Mouse (Mus musculus): Measurements from ENCODE around the gene Meox1.

Meox1 gene

DNA sequence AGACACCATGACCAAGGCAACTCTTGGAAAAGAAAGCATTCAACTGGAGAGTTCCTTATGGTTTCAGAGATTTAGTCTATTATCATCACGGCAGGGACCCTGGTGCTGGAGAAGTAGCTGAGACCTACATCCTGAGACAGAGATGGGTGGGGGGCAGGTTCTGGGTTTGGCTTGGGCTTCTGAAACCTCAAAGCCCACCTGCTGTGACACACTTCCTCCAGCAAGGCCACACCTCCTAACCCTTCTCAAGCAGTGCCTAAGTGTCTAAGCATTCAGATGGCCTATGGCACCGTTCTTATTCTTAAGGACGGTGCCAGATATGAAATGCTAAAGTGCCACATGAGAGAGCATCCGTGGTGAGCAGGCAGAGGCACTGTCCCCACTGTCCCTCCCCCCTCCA, 4.2 kb upstream of the Meox1 start:
- DNase-seq (ENCODE audit: low spot score in 2 of 2): no peak

DNA sequence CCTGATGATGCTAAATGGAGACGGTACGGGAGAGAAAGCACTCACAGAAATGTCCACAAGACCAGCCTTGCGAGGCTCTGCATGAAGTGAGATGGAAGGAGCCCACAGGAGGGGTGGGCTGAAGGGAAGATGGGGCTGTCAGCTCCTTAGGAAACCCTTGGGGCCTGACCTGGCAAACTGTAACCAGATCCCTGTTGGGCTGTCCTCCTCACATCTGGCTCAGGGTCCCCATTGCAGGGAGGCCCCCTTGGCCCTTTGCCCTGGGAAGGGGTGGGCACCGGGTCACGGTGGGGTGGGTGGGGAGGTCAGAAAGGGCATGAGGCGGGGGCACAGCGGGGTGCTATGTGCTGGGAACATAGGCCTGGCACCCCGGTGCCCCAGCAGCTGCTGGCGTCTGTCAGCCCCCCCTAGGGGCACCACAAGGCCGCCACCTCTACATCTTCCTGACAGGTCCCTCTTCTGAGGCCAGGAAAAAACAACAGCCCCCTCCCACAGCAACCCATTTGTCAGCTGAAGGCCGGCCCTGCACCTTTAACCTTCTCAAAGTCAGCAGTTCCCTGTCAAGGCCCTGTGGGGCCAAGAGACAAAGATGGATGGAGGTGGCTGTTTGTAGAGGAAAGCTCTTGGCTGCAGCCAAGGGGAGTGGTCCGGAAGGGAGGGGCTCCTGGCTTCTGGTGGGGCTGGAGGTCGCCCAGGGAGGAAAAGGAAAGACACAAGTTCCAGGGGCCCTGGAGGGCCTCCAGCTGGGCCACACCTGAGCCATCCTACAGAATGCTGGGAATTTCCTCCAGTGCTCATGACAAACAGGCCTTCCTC, 2.6 kb upstream of the Meox1 start:
- no peak for DNase-seq (ENCODE audit: low spot score in 2 of 2)

DNA sequence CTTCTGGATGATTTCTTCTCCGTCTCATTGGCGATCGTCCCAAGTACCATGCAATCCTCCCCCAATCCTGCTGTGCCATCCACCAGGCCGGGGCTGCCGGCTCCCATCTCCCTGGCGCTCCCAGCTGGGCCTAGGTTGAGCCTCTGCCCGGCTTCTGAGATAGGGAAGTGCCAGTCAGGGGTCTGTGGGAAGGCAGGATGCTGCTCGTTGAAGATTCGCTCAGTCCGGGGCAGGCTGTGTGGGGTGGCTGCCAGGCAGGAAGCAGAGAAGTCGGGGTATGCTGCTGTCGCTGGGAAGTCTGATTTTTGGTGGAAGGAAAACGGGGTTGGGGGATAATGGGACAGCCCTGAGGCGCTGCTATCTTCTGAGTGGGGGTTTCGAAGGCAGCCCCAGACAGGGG, 614 bp downstream of the Meox1 start:
- DNase-seq (ENCODE audit: low spot score in 2 of 2): no peak

DNA sequence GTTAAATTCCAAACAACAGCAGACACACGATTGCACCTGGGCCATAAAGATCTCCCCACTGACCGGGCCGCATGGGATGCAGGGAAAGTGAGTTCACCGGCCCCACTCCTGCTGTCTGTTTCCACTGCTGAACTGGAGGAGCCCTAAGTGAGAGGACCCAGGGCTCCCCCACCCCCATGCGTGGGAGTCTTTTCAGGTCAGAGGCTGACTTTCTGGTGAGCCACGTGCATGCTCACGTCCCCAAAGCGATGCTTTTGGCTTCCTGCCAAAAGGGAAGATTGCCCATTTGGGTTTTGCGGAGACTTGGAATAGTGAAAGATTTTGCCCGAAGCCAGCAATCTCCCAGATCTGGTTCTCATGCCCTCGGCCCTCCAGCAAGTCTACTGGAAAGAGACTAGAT, 2.7 kb downstream of the Meox1 start:
- DNase-seq (ENCODE audit: low spot score in 2 of 2): no peak

DNA sequence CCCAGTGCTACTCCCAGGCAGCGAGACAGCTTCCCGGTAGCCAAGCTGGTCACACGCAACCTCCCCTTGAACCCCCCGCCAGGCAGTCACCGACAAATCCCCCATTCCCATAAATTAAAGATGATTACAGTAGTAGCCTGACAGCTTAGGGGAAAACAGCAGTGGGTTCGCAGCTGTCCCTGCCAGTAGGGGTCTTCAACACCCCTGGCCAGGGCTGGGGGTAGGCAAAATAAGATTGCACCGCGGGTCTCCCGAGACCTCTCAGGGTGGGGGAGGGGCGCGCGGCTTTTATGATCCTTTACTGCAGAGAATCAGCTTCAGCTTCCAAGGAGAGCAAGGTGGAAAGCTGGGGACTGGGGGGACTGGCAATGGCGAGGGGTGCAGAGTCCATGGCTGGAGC, 4.4 kb downstream of the Meox1 start:
- DNase-seq (ENCODE audit: low spot score in 2 of 2): no peak

DNA sequence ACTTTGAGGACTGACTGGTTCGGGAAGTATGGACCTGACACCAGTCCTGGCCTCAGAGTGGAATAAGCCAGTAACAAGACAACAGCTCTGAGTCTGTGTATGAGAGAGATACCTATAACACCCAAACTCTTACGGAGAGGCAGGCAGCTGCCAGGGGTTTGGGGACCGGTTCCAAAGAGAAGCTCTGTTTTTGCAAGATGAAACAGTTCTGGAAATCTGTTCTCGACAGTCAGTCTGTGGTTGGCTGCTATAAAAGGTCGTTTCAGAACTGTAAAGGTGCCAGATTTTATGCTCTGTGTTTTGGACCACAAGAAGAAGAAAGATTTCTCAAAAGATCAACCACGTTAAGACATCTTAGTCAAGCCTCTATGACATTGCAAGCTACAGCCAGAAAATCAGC, 5.4 kb downstream of the Meox1 start:
- DNase-seq (ENCODE audit: low spot score in 2 of 2): no peak

DNA sequence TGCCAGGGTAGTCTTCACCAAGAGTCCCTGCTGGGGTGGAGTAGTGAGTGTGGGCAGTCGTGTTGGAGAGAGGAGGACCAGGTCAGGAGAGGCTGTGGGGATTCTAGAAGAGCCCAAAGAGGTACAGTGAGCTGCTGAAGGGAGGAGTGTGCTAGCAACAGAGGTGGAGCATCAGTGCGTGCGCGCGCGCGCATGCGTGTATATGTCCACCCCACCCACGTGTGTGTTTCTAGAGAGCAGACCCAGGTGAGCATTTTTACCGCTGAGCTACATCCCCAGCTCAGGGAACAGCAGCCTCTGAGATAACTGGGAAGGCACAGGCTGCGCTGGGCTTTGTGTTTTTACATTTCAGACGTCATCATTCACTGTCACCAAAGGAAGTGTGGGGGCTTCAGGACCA, 7.7 kb downstream of the Meox1 start:
- no peak for DNase-seq (ENCODE audit: low spot score in 2 of 2)

DNA sequence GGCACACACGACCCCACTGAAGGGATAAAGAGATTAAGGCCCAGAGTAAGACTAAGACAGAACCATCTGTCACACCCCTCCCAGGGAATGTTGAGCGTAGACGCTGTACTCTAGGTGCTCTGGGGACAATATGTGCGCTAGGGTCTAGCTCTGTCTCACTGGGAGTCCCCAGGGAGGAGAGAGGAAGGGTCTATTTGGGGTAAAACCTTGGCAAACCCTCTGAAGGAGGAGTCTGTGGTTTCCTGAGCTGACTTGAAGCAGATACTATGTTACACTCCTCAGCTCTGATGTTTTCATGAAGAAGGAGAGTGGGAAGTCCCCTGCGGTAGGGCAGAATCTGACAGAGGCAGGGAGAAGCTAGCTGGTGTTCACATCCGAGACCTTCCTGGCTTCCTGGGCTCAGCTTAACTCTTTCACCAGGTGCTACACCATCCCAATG, 8.3 kb downstream of the Meox1 start:
- DNase-seq (ENCODE audit: low spot score in 2 of 2): no peak

DNA sequence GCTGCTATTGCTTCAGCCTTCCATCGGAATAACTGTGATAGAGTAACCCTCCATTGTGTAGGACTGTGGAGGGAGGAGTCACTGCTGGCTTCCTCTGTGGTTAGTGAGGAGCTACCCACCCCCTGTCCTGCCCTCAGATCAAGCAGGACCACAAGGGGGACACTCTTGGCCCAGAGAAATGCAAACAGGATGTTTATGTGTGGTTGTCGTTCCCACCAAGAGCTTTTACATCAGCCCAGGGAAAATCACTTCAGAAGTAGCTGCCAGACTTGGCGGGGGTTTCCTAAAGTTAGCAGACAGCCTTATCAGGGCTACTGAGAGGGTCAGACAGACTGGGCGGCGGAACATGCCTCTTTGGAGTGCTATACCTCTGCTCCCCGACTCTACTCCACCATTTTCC, 8.9 kb downstream of the Meox1 start:
- no peak for DNase-seq (ENCODE audit: low spot score in 2 of 2)

DNA sequence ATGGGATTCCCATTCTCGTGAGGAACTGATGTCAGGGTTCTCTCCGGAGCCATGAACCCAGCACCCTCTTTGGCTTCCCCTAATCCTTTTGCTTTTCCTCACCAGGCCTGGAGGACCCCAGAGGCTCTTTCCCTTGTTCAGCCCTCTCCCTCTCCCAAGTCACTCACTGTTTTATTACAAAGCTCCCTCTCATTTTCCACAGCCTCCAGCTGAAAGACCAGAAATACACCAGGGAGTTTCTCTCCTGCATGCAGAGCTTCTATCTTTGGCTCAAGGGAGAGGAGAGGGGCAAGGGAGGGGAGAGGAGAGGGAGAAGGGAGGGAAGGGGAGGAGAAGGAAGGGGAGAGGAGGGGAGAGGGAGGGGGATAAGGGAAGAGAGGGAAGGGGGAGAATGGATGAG, 10.3 kb downstream of the Meox1 start:
- DNase-seq (ENCODE audit: low spot score in 2 of 2): no peak

DNA sequence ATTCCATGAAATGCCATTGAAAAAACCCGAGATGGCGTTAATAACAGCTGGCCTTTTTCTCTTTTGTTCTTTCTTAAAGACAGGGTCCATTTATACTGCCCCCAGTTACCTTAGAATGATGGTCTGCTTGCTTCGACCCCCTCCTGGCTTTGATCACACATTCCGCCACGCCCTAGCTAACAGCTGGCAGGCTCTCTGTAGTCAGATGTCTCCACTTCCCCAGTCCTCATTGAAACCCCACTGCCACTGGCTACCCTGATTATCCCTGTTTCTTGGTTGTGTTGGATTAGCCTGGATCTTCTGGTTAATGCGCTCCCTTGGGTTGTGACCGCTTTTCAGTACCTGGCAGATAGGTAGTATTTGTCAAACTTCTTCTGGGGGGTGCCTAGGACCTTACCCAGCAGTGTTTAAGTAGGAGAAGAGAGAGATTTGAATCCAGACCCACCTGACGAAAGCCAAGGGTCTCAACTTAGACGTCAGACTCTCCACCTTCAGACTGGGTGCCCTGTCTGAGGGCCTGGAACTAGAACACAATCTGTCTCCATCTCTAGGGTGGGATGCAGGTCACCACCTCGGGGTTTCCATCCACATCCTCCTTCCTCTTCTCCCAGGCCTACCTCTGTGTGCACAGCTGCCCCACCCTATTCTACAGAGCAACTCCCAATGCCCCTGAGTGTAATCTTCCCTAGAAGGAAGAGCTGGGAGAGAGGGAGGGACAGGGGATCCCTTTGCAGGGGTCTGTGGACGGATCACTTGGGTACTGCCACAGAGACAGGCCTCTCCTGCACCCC, 11.5 kb downstream of the Meox1 start:
- no peak for DNase-seq (ENCODE audit: low spot score in 2 of 2)

DNA sequence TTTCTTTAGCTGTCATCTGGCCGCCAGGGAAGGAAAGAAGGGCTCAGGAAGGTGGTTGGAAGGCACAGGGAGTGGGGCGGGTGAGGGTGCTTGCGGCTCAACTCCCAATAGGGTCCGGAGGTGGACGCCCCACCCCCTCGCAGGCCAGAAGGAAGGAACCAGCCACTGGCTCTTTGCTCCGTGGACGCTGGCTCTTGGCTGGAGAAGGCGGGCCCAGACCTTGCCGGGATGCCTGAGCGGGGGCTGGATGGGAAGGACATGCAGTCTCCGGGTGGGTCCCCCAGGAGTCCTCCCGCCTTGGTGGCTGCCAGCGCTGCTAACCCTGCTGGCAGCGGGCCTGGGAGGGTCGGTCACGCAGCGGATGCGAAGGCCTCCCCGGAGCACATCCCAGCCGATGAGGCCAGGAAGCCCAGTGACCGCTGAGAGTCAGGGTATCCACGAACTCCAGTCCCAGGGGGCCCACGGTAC, 12.5 kb downstream of the Meox1 start:
- DNase-seq (ENCODE audit: low spot score in 2 of 2): peak in 1 of 2 experiments; percentile 17

DNA sequence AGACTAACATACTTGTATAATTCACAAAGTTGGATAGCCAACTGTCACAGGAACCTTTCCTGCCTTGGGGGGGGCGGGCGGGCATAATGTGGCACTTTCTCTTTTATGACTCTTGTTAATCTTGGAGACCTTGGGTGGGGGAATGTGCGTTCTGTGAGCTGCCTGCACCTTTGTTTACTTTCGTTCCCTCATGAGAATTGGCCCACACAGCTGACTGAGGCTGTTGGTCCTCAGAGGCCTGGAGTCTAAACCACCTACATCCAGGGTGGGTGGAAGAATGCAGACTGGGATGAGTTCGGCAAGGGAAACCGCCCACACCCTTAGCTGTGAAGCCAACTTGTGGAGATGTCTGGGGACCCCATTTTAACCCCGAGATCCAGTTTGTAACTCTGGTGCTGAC, 13.0 kb downstream of the Meox1 start:
- no peak for DNase-seq (ENCODE audit: low spot score in 2 of 2)

DNA sequence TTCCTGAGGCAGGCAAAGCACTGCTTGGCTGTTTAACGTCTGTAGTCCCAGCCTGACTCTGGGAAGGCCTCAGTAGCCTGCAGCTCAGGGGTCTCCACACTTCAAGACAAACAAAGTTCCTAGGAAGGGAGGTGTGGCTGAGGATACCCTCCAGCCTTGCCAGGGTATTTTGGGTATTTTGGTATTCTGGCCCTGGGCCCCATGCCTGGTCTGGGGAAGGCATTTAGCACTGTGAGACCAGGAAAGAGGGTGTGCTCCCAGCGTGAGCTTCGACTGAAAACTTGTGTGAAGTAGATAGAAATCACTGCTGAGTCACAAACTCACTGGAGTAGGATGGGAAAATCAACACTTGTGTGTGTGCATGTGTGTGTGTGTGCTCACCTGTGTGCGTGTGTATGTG, 14.5 kb downstream of the Meox1 start:
- DNase-seq (ENCODE audit: low spot score in 2 of 2): no peak

DNA sequence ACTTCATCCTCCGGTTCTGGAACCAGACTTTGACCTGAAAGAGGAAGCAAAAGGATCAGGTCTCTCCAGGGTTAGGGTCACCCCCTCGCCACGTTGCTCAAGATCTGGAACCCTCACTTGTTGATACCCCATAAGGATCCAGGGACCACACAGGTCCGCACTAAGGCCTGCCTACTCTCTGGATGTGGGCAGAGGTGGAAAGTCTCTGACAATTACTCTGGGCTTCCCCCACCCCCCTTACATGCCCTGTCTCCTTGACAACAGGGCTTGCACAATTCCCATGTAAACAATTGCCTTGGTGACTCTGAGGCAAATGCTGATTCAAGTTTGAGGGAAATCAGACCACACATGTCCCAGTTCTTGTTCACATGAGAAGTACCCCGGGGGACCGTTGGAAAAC, 15.5 kb downstream of the Meox1 start:
- DNase-seq (ENCODE audit: low spot score in 2 of 2): no peak

DNA sequence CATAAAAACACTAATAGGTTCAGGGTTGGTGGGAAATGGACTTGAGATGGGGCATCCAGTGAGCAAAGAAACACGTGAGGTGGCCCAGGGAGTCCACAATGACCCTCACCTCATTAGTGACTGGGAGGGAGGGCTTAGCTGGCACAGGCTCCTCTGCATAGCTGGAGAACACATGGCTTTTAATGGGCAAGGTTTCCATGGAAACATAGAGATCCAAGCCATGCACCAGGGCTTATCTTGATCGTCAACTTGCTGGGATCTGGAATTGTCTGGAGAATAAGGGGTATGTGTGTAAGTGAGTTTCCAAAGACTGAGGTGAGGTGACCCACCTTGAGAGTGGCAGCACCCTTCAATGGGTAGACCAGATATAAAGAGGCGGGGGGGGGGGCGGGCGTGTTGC, 19.2 kb downstream of the Meox1 start:
- no peak for DNase-seq (ENCODE audit: low spot score in 2 of 2)

DNA sequence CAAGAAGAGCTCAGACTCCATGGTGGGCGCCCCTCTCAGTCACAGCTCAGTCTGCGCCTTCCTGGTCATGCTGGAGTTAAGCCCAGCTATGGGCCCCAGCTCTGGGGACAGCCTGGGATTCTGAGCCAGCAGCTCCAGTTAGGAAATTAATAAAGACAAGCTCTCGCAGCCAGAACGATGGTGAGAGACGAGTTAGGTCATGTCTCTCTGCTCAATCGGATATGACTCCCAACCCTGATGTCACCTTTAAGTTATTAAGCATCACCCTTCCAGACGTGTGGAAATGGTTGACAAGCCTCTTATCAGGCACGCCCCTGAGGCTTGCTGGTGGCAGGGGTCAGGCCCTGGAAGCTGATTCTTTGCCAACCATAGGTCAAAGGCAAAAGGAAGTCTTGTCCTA, 20.3 kb downstream of the Meox1 start:
- DNase-seq (ENCODE audit: low spot score in 2 of 2): no peak

DNA sequence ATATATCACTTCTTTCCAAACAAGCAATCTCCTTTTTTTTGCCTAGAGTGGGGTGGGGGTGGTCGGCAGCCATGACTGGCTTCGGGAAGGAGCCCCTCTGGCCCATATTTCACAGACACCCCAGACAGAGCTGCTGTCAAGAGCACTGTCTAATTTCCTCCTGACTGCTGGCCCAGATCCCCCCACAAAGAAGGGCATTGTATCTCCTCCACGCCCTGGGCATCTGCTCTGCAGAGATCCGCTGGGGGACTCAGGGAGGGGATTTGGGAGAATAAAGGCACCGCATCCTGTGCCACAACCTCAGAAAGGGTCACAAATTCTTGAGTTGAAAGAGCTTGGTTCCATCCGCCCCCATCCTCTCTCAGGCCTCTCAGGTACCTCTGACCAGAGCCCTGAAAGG, 22.7 kb downstream of the Meox1 start:
- no peak for DNase-seq (ENCODE audit: low spot score in 2 of 2)

DNA sequence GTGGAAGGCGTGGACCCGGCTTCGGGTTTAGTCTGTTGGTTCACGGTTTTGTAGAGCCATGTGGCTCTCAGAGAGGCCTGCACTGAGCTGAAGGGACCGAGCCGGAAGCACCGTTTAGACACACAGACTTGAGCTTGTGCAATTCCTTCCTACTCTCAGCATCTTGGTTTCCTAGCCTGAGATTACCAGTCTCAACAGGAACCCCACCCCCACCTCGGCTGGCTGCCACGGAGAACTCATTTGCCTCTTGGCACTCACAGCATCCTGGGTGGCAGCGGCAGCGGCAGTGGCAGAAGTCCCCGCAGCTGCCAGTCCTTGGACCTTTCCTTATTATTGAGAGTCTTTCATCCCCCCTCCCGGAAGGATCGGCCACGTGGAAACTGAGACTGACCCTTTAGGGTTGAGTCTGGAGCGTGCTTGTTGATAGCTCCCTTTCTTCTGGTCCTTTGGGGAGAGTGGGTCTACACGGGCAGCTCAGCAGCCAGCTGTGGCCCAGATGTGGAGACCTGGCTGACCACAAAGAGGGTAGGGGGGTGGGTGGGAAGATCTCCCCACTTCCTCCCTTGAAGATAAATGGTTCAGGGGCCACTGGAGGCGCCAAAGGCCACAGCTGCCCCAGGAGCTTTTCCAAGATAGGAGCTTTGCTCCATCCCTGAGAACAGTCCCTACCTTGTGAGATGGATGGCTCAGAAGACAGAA, 24.0 kb downstream of the Meox1 start:
- DNase-seq (ENCODE audit: low spot score in 2 of 2): no peak

DNA sequence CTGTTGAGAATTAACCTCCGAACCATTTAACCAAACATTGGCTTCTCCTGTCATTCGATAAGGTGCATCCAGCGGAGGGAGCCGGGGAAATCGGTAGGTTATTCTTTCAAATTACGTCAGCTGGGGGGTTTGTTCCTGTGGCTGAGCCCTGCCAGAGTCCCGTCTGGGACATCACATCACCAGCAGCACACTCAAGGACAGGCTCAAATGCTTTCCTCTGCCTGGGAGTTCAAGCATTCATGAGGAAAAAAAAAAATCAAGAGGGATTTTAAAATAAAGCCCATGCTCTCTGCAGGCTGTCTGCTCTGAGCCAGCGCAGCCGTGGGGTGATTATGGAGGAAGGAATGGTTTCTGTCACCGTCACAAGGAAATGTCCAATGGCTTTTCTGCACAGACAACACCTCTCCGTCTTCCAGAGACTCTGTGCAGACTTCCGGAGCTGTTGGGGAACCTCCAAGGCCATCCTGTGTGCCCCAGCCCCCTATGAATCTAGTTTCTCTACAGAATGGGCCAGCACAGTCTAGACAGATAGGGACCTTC, 26.6 kb downstream of the Meox1 start:
- no peak for DNase-seq (ENCODE audit: low spot score in 2 of 2)

DNA sequence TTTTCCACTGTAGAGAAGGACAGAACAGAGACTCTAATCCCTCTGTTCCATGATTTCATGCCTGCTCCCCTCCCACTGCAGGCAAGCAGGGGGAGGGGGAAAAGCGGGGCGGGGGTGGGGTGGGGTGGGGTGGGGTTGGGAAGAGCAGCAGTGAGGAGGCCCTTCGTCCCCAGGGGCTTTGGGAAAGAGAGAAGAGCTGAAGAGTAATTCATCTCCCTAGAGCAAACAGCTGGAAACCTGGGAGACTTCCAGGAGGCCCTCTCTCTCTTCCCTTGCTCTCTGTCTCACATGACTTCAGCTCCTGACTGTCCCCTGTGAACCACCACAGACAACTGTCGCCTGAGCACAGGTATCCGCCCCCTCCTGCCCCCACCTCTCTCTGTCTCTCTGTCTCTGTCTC, 35.4 kb downstream of the Meox1 start:
- no peak for DNase-seq (ENCODE audit: low spot score in 2 of 2)

Data from spleen, postnatal 4 days (tissue).